Mouse (Mus musculus) lung, adult 2 months (tissue): ENCODE results near the gene Tspan31.

Experiments
- CTCF ChIP-seq: fragments of 200-500 bp; IDR thresholded peaks from 2 replicates; pipeline ENCODE4 v1.5.1; 2011; ENCODE audit warnings: mild to moderate bottlenecking, low read length, control low read depth; ENCODE audit not compliant: insufficient read depth
- POLR2A ChIP-seq: fragments of 200-500 bp; IDR thresholded peaks from 2 replicates; pipeline ENCODE4 v1.6.1; 2011; ENCODE audit warnings: low read depth, mild to moderate bottlenecking, control low read depth, low read length, borderline replicate concordance; ENCODE audit errors: extremely low read depth

DNA sequence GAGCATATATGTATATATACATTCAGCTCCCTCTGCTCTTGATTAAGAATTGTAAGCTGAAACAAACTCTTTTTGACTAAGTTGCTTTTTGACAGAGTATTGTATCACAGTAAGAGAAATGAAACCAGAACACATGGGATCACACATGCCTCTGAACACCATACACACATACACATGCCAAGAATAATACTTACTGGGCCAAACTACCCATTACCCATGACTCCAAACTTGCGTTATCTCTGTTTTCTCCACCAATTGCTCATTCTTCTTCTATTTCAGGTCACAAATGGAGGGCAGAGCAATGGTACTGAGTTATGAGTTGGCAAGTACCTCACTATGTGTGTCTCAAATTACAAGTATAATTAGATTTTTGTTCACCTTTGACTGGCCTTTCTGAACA, 3.9 kb upstream of the Tspan31 start:
- TF ChIP-seq POLR2A (no peak), CTCF (no peak)
